Mouse (Mus musculus): ENCODE results near the gene B3gnt6. TPM values are rescaled to one million over a fixed set of nuclear protein-coding genes. Genes with fewer than 3 reads are reported as not detected.

B3gnt6 gene
- polyA plus RNA-seq (2017; shearing (Covaris generic)), result not detected

GRCm38 (mm10) chr7:98199381-98199780, at the start of gene B3gnt6:
B3gnt6 (minus strand) TSS chr7:98199481.

GRCm38 (mm10) chr7:98177929-98178559, 21.2 kb downstream of the B3gnt6 start, which contains the start of gene Capn5:
Capn5 (minus strand) TSS chr7:98178274.

GRCm38 (mm10) chr7:98145402-98145801, 53.9 kb downstream of the B3gnt6 start, which contains the start of gene Omp:
Omp (minus strand) TSS chr7:98145502.

Other genes starting within 250 kb of the B3gnt6 start
- gene Myo7a, start 80.0 kb downstream of the B3gnt6 start, polyA plus RNA-seq (2017; shearing (Covaris generic)), result 3.9 TPM
- not detected for gene Omp, start 54.0 kb downstream of the B3gnt6 start, polyA plus RNA-seq (2017; shearing (Covaris generic))
- gene Capn5, start 21.2 kb downstream of the B3gnt6 start, polyA plus RNA-seq (2017; shearing (Covaris generic)), result 3.5 TPM
- gene Acer3, start 121.7 kb upstream of the B3gnt6 start, polyA plus RNA-seq (2017; shearing (Covaris generic)), result 8.9 TPM
- gene Tsku, start 161.8 kb upstream of the B3gnt6 start, polyA plus RNA-seq (2017; shearing (Covaris generic)), result not detected
- not detected for gene Gucy2d, start 240.9 kb upstream of the B3gnt6 start, polyA plus RNA-seq (2017; shearing (Covaris generic))

Data from activated CD4-positive, CD25-positive, alpha-beta regulatory T cell, adult 9 weeks (primary cell).